Mouse (Mus musculus) adrenal gland, adult 10 weeks (tissue): ENCODE measurements around the gene Perp. TPM values are rescaled to one million over a fixed set of nuclear protein-coding genes. Genes with fewer than 3 reads are reported as not detected.

Source experiments
- polyA plus RNA-seq: library from polyadenylated mRNA; stranded (reverse); fragments of 350-450 nt; fragmentation: Illumina TruSeq; extraction: RNeasy Lipid Tissue Mini Kit (QIAGEN cat#74804); gene quantifications from one replicate; pipeline ENCODE4 v1.2.3, GENCODE M21; 2014; ENCODE audit warnings: low read depth, low replicate concordance

The Perp gene
- 9.2 TPM for polyA plus RNA-seq

GRCm38 (mm10) chr10:18844441-18845286 is at the start of gene Perp:
Gene Perp (plus strand): TSS chr10:18845020.

Other genes starting within 250 kb of the Perp start
- 9.7 TPM for gene Arfgef3, start 101.1 kb upstream of the Perp start, polyA plus RNA-seq
- not detected for gene Gm4922, start 58.2 kb upstream of the Perp start, polyA plus RNA-seq
- 2.6 TPM for gene Tnfaip3, start 170.6 kb downstream of the Perp start, polyA plus RNA-seq